Comparison of ENCODE assay signal across 20 mouse cellular contexts in genomic region chr7:113068296-113068695, GRCm38 (mm10).
DNase-seq lines count a peak whose midpoint lies in the region; ATAC-seq lines count a peak whose summit lies in the region.
"Had no signal": no experiment of that assay in that cellular context is flagged by ENCODE, and none has a peak within 500 bp of the region (broad histone marks: within the 10 kb centered on the region; RNA-seq: fewer than 3 reads in every experiment).

No protein-coding gene starts in this region.

- intact Hi-C loops in heart, postnatal 36 days (cut with DNase I) = no loop called here

- peak; percentile 68 for ATAC-seq in megakaryocyte, adult 5-6 weeks (ENCODE audit: poor library complexity, severe bottlenecking)
- 0 out of 2 replicates have a peak, but pooled peaks have one; percentile 14 for ATAC-seq in megakaryocyte progenitor cell, adult 5-6 weeks (replicated peaks; ENCODE audit: poor library complexity)
- ATAC-seq: activated CD4-positive, CD25-positive, alpha-beta regulatory T cell, adult 4 months; CD4-positive, CD25-positive, alpha-beta regulatory T cell, adult 4 months; Patski had no signal

- peak; percentile 46 for DNase-seq in heart, adult 11 months
- DNase-seq in heart, postnatal 36 days = no peak
- peak; percentile 99 for DNase-seq in fat pad, adult 2 months (ENCODE audit: extremely low read depth, low read depth, low spot score)
- no peak for DNase-seq in urinary bladder, postnatal 14 days (ENCODE audit: low spot score)
- no peak for DNase-seq in left cerebral cortex, adult 11 months (ENCODE audit: low spot score)
- no peak for DNase-seq in kidney, adult 18-20 months
- DNase-seq: adrenal gland, adult 2 months; adrenal gland, adult 8-10 months; adrenal gland, postnatal 10 days; adrenal gland, postnatal 14 days; adrenal gland, postnatal 25 days; adrenal gland, postnatal 36 days; B cell, adult 2 months; cerebellum, adult 11 months; cerebellum, adult 11-12 months had no signal

Comparison
In these comparisons a context has a peak if more than half of its experiments do, and no peak if none do; other contexts are left out.
1. DNase-seq: peak in heart, adult 11 months (single experiment) and fat pad, adult 2 months (single experiment); none in heart, postnatal 36 days (0 of 2), urinary bladder, postnatal 14 days (single experiment), left cerebral cortex, adult 11 months (single experiment) and kidney, adult 18-20 months (single experiment).